Mouse (Mus musculus) adrenal gland, postnatal 36 days (tissue): ENCODE measurements around the gene Gm32742. TPM values are rescaled to one million over a fixed set of nuclear protein-coding genes. Genes with fewer than 3 reads are reported as not detected.
"Not testable (repeated sequence)": the region's sequence is repeated elsewhere in the genome, so short reads cannot be mapped to it uniquely, and the experiment has no call there.

Experiments used
- DNase-seq, 2 experiments: peaks; one replicate each; pipeline ENCODE4 v3.0.0; 2021; ENCODE audit warnings: mixed read lengths in 1 of 2
- microRNA-seq: library from miRNA; unstranded; fragments of <30 nt; microRNA quantifications from one replicate; pipeline ENCODE4 v1.2.0, GENCODE M21; 2021
- total RNA-seq, 2 experiments: library from RNA; stranded (reverse); gene quantifications; 2 replicates each; pipeline ENCODE4 v1.2.3; 2021

The Gm32742 gene
- total RNA-seq, 2 experiments from 2014 or later = not detected

DNA sequence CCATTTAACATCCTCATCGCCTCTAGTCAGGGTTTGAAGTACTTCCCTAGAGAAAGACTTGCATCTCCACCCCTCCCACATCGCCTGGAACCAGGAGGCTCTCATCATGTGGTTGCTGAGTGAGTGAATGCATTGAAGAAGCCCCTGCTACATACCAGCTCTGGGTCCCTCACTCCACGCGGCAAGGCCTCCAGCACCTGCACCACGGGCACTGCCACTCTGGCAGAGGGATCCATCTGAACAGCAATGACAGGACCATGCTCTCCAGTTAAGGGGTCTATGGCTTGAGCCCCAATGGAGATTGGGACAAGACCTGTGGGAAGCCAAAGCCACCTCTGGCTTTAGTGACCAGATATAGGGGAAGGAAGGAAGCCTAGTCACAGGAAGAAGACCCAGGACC lies 18.0 kb downstream of the Gm32742 start:
- no peak for DNase-seq

DNA sequence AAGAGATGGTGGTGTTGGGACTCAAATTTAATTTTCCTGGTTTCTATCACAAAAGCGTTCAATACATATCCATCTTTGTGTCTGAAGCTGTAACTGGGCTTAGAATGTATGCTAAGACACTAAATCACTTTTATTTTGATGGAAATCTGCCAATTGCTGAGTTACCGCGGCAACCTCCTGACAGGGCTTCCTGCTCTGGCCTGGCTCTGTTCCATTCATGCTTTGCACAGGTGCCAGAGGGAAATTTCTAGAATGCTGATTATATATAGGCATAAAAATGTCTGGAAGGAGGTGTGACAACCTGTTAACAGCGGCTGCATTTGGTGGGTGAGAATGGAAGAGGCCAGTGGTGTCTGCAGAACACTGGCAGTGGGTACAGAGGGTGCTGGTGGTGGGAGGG lies 18.8 kb downstream of the Gm32742 start:
- DNase-seq = no peak

DNA sequence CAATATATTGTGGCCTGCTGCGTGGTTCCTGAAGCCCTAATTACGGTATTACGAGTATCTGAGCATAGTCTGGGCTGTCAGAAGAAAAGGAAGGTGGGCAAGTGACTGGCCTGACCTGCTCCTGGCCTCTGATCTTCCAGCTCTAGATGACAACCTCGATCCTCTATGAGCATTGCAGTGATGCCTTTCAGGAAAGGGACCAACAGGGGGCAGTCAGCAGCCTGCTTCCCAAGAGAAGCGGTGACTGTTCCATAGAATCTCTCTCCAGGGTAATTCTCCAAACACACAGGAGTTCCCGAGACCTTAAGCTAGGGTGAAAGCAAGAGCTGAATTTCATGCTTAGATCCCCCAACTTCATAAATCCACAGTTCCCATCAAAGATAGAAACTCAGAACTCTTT lies 21.1 kb downstream of the Gm32742 start:
- no peak for DNase-seq

DNA sequence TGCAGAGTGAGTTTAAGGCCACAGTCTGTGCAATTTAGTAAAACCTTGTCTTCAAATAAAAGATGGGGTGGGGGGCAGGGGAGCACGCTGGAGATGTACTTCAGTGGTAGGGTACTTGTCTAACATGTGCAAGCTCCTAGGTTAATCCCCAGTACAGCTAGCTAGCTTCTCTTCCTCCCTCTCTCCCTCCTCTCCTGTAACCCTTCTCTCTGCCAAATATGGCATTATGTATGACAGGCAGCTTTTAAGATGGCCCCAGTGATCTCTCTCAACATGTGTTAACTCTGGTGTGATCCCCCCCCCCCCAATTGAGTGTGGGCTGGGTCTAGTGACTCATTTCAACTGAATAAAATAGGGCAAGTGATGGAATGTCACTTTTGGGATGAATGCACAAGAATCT lies 21.9 kb downstream of the Gm32742 start:
- DNase-seq = no peak

DNA sequence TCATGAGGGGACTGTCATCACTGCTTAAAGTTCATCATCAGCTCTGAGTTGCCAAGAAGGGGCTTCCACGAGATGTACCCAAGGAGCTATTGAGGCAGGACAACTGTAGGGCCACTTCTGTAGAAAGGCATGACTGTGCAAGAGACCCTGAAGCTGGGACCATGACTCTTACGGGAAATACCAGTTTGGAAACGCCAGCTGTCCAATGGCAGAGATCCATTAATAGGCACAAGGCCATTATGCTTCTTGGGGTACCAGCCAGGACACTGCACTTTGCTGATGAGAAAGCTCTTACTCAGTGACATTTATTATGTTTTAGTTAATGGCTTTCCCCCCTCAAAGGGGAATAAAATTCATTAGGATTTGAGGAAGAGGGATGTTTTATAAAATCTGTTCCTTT lies 24.6 kb downstream of the Gm32742 start:
- DNase-seq = no peak

DNA sequence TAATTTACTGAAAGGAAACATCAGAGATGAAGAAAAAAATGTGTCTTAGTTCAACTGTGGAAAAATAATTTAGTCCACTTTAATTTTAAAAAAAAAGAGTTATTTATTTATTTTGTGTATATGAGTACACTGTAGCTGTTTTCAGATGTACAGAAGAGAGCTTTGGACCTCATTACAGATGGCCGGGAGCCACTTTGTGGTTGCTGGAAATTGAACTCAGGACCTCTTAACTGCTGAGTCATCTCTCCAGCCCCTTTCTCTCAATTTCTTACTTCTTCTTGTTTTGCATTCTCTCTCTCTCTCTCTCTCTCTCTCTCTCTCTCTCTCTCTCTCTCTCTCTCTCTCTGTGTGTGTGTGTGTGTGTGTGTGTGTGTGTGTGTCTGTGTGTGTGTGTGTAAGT lies 25.9 kb downstream of the Gm32742 start:
- DNase-seq = not testable (repeated sequence)

DNA sequence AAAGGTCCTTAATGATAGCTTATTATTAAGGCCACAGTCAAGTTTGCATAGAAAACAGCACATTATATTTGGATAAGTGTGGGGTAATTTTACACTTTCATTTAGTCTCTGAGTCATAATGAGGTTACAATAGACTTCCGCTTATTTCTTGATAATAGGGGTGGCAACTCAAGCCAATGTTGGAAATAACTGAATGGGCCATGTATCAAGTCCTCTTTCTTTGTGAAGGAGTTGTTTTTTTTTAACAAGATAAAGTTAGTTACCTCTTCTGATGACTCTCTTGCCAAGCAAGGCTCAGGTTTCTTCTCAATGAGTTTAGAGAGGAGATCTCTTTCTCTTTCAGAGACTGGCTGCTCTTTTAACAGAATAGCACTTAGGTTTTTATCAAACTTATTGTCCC lies 27.0 kb downstream of the Gm32742 start:
- no peak for DNase-seq

DNA sequence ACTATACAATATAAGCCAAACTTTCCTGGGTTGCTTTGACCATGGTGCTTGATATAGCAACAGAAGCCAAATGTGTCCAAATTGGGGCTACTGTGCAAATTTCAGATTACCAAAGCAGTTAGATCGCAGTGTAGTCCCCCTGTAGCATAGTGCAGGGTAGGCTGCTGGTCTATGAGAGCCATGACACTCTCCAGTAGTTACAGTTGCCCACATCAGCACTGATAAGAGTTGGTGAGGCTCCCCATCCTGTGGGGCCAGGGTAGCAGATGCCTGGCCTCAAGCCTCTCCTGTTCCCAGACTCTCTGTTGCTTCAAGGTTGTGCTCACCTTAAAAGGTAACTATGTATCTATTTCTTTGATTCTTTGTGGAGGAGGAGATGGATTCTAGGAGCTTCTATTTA lies 27.5 kb downstream of the Gm32742 start:
- no peak for DNase-seq

DNA sequence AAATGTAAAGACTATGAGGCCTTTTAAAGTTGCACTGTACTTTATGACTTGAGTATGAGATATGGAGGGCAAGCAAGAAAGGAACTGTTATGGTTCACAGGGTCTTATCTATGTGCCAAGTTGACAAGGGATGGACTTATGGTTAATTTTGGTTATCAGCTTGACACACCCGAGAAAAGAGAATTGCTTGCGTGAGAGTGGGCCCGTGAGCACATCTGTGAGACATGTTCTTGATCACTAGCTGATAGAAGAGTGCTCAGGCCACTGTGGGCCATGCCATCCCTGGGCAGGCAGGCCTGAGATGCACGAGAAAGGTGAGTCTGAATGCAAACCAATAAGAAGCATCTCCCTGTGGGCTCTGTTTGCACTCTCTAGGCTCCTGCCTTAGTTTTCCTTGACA lies 27.9 kb downstream of the Gm32742 start:
- DNase-seq = no peak

DNA sequence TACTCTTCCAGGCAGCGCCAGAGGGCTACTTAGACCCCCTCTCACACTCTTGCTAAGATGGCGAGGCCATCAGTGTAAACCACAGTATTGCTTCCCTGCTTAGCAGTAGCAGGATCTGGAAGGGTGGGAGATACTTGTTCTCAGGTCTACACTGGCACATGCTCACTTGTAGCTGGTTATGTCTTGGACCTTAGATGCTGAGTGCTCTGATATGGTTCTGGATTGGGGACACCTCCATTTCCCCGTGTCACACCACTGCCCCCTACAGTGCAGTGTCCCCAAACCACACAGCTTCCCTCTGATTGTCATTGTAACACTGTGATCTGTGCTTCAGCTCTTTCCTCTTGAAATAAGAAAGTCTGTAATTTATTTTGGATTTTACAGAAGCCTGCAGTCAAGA lies 28.3 kb downstream of the Gm32742 start:
- DNase-seq = peak; percentile 54 to 77

DNA sequence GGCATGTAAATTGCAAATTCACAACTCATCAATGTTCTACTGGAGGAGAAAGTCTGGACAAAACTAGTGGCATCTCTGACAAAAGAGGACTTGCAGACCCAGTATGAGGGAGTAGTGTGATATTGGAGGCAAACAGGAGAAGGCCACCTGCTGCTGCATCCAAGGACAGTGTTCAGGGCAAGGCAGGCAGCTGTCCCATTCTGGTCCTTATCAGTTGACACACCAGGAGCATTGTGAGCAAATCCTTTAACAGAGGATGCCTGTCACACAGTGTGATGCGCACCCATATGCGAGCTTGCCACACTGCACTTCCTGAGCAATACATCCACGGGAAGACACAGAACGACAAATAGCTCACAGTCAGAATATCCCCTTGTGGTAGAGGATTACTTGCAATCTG lies 50.5 kb downstream of the Gm32742 start:
- DNase-seq = no peak

DNA sequence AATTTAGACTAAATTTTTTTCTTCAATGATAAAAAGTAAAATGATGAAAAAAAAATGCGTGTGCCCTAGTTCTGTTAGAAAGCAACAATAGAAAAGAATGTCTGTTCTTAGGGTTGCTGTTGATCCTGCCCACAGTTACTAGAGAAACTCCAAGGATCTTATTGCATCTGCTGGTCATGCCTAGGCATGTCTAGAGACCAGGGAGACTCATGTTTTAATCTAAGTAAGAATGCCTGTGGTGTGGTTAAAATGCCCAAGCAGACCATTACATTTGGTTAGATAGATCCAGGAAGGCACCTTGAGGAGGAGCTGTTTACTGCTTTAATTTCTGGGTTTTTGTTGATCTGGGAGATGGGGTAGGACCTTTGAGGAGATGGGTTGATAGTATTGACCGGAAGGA lies 59.6 kb downstream of the Gm32742 start:
- no peak for DNase-seq

DNA sequence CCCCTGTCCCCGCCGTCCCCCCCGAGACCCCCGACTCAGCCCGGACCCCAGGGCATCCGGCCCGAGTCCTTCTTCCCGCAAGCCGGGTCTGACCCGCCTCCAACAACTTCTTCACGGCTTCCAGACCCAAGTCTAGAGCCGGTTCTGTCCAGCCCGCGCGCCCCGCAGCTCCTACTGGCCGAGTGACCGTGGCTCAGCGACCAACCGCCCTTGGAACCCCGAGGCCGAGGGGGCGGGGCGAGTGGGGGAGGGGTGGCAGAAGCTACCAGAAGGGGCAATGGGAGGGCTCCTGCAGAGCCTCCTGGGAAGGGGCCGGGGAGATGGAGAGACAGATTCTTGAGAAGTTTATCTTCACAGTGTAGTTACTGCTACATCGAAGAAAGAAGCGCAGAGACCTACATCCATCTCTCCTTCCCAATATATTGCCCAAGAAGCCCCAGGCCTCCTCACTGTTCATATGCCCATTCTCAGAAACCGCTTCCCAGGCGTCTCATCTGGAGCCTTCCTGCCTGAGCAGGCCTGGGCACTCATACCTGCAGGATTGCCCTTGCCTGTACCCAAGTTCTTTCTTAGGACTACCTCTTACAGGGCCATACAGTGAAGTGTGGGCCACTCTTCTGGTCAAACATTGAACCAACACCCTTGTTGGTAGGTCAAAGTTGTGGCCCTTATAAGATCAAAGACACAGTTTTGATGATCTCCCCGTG lies 61.4 kb downstream of the Gm32742 start:
- peak; percentile 66 to 74 for DNase-seq

DNA sequence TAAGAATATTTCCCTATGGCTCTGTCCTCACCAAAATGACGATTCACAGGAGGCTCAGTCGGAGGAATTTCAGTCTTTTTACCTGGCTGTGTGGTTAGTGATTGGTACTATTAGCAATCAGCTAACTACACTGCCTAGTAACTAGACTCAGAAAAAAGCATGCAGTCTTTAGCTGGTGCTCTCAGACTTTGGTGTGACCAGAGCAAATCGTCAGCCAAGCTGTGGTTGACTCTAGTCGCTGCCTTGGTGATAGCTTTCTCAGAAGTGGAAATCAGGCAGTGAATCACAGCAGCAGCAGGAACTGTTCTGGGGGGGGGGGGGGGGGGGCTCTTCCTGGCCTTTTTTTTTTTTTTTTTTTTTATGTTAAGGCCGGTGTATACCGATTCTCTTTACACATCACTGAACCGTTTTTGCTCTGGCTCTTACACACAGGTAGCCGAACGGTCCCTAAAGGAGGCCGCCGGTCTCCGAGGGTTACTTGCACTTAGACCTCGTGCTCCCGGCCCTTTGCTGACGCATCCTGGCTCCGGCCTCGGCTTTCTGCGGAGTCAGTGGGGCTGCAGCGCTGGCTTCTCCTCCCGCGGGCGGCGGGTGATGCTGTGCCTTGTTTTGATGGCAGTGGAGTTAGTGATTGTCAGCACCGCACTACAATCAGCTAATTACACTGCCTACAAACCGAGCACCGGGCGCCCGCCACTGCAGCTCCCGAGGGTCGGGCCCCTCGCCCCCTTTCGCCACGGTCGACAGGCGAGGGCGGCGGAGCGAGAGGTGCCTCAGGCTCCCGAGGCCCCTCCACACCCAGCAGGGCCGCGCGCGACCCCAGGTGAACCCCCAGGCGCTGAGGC lies 62.1 kb downstream of the Gm32742 start:
- peak; percentile 85 to 87 for DNase-seq

DNA sequence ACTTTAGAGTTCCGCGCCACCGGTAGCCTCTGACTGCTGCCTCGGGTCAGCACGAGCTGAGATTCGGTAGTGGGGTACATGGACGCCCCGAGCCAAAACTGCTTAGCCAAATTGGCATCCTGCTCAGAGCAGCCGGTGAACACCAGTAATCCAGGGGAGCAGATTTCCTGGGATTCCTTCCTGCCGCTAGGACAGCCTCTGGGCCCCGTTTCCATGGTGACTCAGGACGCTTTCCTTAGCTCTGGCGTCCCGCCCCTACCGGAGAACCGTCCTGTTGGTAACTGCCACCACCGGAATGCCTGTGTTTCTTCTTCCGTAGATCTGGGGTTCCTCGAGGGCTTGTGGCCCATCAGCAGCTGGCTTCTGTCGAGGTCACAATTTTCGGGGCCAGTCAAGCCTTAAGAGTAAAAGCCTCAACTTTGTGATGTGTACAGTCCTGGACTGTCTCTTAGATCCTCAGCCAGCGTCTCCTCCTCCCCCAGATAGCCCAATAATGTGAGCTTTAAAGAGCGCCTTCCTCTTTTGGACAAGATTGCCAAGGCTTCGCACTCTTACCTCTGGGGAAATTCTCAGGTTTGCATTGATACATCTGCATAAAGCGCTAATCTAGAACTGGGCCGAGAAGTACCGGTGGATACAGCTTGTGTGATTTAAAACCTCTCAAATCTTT lies 63.4 kb downstream of the Gm32742 start, which contains the start of gene 4833427G06Rik:
4833427G06Rik (minus strand) TSS at position 323 of the 670 bp plus-strand sequence.
- peak; percentile 83 to 85 for DNase-seq

DNA sequence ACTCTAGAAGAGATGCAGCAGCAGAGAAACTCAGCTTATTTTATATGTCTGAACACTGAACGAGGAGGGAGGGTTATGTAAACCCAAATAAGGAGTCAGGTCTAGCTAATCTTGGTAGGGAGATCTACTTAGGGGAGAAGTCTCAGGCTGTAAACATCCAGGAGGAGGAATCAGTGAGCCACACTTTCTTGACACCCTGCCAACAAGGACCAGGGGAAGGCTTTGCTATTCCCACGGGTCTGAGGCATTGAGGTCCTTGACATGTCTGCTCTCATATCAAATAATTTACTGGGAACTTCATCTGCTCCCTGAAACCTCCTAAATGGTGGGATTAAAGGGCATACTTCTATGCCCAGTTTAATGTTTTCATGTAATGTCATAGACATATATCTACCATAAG lies 69.0 kb downstream of the Gm32742 start:
- DNase-seq = peak; percentile 74 to 76

DNA sequence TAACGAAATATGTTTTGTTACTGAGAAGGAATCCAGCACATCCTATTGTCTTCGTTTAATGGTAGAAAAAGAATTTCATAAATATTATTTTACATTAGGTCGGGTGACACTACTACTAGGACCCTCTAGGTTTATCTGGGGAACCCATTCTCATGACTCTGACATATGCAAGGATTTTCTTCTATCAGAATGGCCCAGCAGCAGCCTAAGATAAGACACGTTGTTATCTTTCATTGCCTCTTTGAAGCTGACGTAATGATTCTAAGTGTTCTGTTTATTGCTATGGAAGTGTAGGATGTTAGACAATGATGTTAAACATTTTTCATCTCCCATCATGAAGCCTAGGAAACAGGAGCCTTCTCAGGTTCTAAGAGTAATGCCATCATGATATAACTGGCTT lies 71.6 kb downstream of the Gm32742 start:
- no peak for DNase-seq

DNA sequence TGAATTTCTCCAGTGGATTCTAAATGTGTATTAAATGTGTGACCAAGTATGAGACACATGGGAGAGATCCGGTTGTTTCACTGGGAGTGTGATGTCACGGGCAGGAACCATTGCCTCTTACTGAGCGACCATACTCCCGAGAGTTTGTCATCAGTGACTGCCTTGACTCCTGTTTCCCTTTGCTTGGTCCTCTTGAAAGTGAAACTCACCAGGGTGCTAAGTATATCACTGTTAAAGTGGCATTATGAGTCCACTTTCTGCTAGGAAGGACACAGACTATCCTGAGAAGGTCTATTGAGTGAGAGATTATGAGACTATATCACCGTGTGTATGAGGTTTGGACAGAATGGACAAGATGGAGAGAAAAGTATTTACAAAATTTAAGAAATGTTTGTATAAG lies 83.7 kb downstream of the Gm32742 start:
- DNase-seq = no peak

Small RNA genes lying within 50 kb of the gene (microRNA-seq; reads per million reads assigned to microRNA genes)
- gene Mir34b = 86.3 reads per million, percentile 50 among the genes with 10 or more reads in this experiment
- gene Mir34c = 1,509 reads per million, percentile 82 among the genes with 10 or more reads in this experiment

Other genes starting within 250 kb of the Gm32742 start
- gene Sik2, start 156.4 kb downstream of the Gm32742 start, total RNA-seq = 100 to 1,000 TPM in 1 of 2 experiments, 10 to 100 TPM in 1; 96.2 to 114 TPM
- gene Btg4, start 104.6 kb downstream of the Gm32742 start, total RNA-seq = not detected
- 1 to 10 TPM; 6.5 to 8.3 TPM for gene Layn, start 88.4 kb downstream of the Gm32742 start, total RNA-seq
- under 1 TPM in 1 of 2 experiments, not detected in 1; 0.49 TPM for gene 4833427G06Rik, start 63.4 kb downstream of the Gm32742 start, total RNA-seq
- gene Pou2af1, start 48.2 kb upstream of the Gm32742 start, total RNA-seq = not detected
- gene Colca2, start 113.1 kb upstream of the Gm32742 start, total RNA-seq = 1 to 10 TPM; 3.1 to 3.3 TPM
- gene 1810046K07Rik, start 163.4 kb upstream of the Gm32742 start, total RNA-seq = not detected